Comparison of ENCODE assay signal across 9 mouse cellular contexts in genomic region chr19:10182142-10182541, GRCm38 (mm10). TPM values are rescaled to one million over a fixed set of nuclear protein-coding genes. Genes with fewer than 3 reads are reported as not detected.
A peak's percentile ranks its signal among the peaks of the same experiment; 100 is the strongest.
DNase-seq lines count a peak whose midpoint lies in the region; ATAC-seq and TF ChIP-seq lines count a peak whose summit lies in the region.
"Had no signal": no experiment of that assay in that cellular context is flagged by ENCODE, and none has a peak within 500 bp of the region (broad histone marks: within the 10 kb centered on the region; RNA-seq: fewer than 3 reads in every experiment).

No protein-coding gene starts in this region.

- no peak for TF ChIP-seq POLR2A in kidney, adult 2 months (IDR thresholded peaks at IDR 0.05; ENCODE audit: low read depth, low read length)

- no peaks in the 10 kb centered on the region for H3K27me3 ChIP-seq in kidney, adult 2 months (replicated peaks; ENCODE audit: control insufficient read depth, insufficient read depth, low read length)
- H3K27me3 ChIP-seq in hindbrain, embryonic 11.5 days (ENCODE audit: control insufficient read depth, insufficient read depth, low read length): no peaks in the 10 kb centered on the region
- H3K27me3 ChIP-seq in midbrain, embryonic 11.5 days (ENCODE audit: control insufficient read depth, insufficient read depth, low read length): no peaks in the 10 kb centered on the region

- no peak for TF ChIP-seq CTCF in kidney, adult 2 months (conservative IDR thresholded peaks at IDR 0.05; ENCODE audit: insufficient read depth, insufficient read length, low read depth, low read length)

- whole genome bisulfite sequencing in kidney, adult 2 months: 30% methylated on average over 7 of the region's 7 CpGs
- 38% methylated on average over 7 of the region's 7 CpGs for WGBS in hindbrain, embryonic 11.5 days
- 38% methylated on average over 7 of the region's 7 CpGs for WGBS in midbrain, embryonic 11.5 days

- ATAC-seq in hindbrain, embryonic 11.5 days (ENCODE audit: low FRiP score): 0 out of 2 replicates have a peak, but pooled peaks have one; percentile 0
- no peak; the same call in 1 of the 2 replicates for ATAC-seq in midbrain, embryonic 11.5 days (ENCODE audit: low FRiP score)

- H3K4me3 ChIP-seq in kidney, adult 2 months (ENCODE audit: insufficient read depth, low read depth, low read length): peak overlapping the region; percentile 72
- peak overlapping the region; percentile 94 for H3K4me3 ChIP-seq in hindbrain, embryonic 11.5 days (ENCODE audit: low read depth, low read length)
- H3K4me3 ChIP-seq in midbrain, embryonic 11.5 days (ENCODE audit: low read depth, low read length): peak overlapping the region; percentile 55

- peak overlapping the region; percentile 21; the same call in 1 of the 2 replicates for H3K27ac ChIP-seq in kidney, adult 2 months (ENCODE audit: insufficient read depth, low read depth, low read length)
- 0 out of 2 replicates have a peak overlapping the region, but pooled peaks have one; percentile 27 for H3K27ac ChIP-seq in hindbrain, embryonic 11.5 days (ENCODE audit: low read depth, low read length)
- peak overlapping the region; percentile 49; the same call in 1 of the 2 replicates for H3K27ac ChIP-seq in midbrain, embryonic 11.5 days (ENCODE audit: low read depth, low read length)

- H3K36me3 ChIP-seq in kidney, adult 2 months (ENCODE audit: control insufficient read depth, insufficient read depth, low read length): no peaks in the 10 kb centered on the region
- peaks cover 11% of the 10 kb centered on the region; the same call in 1 of the 2 replicates for H3K36me3 ChIP-seq in hindbrain, embryonic 11.5 days (ENCODE audit: control insufficient read depth, insufficient read depth, low read length)
- peaks cover 10% of the 10 kb centered on the region; the same call in 1 of the 2 replicates for H3K36me3 ChIP-seq in midbrain, embryonic 11.5 days (ENCODE audit: control insufficient read depth, insufficient read depth, low read length)

- peaks cover 3% of the 10 kb centered on the region; the same call in 1 of the 2 replicates for H3K4me1 ChIP-seq in kidney, adult 2 months (ENCODE audit: control insufficient read depth, insufficient read depth, low read length)
- H3K4me1 ChIP-seq in hindbrain, embryonic 11.5 days (replicated peaks; ENCODE audit: control insufficient read depth, insufficient read depth, low read length): 0 out of 2 replicates have a peak, but pooled peaks cover 7% of the 10 kb centered on the region
- H3K4me1 ChIP-seq in midbrain, embryonic 11.5 days (ENCODE audit: control insufficient read depth, insufficient read depth, low read length): peaks cover 12% of the 10 kb centered on the region

- H3K9ac ChIP-seq in hindbrain, embryonic 11.5 days (ENCODE audit: low read depth, low read length): peak overlapping the region; percentile 50
- no peak overlapping the region; the same call in 1 of the 2 replicates for H3K9ac ChIP-seq in midbrain, embryonic 11.5 days (ENCODE audit: low read length)

- DNase-seq in kidney, adult 2 months: no peak
- DNase-seq in kidney, postnatal 25 days: no peak
- peak; percentile 69 for DNase-seq in MEL-GATA-1-ER (ENCODE audit: extremely low read depth, low read depth)
- no peak for DNase-seq in hindbrain, embryonic 11.5 days (ENCODE audit: low spot score)
- DNase-seq in midbrain, embryonic 11.5 days (ENCODE audit: low spot score, missing footprints): no peak
- DNase-seq in layer of hippocampus, adult 11-12 months (ENCODE audit: low spot score): no peak
- DNase-seq in right cerebral cortex, postnatal 4 days: no peak
- DNase-seq in adrenal gland, adult 8-10 months: no peak

- peak overlapping the region; percentile 86 for H3K4me2 ChIP-seq in hindbrain, embryonic 11.5 days (replicated peaks; ENCODE audit: low read depth, low read length)
- H3K4me2 ChIP-seq in midbrain, embryonic 11.5 days: peak overlapping the region; percentile 66

- H3K9me3 ChIP-seq in hindbrain, embryonic 11.5 days (ENCODE audit: control insufficient read depth, low read length): no peaks in the 10 kb centered on the region
- H3K9me3 ChIP-seq in midbrain, embryonic 11.5 days (ENCODE audit: control insufficient read depth, low read length): no peaks in the 10 kb centered on the region

RNA-seq across cellular contexts. Expression of gene Fads1, which starts 0.5 kb away (rescaled TPM):
- polyA plus RNA-seq in kidney, adult 2 months (2012; rRNA removed): 87.4 and 88.4 TPM in 2 replicates
- polyA plus RNA-seq in hindbrain, embryonic 11.5 days (2014; fragmentation: Nextera tagmentation; extraction: Ambion mirVana): 139 and 153 TPM in 2 replicates
- polyA plus RNA-seq in midbrain, embryonic 11.5 days (2014; fragmentation: Nextera tagmentation; extraction: Ambion mirVana): 152 and 155 TPM in 2 replicates
- 1,000 to 10,000 TPM in 2 of 4 experiments, 100 to 1,000 TPM in 2; 923 to 1,535 (median 1,260) TPM for total RNA-seq in adrenal gland, adult 8-10 months (2022)

RNA-seq across cellular contexts. Expression of gene Tmem258, which starts 21.7 kb away (rescaled TPM):
- 123 and 135 TPM in 2 replicates for polyA plus RNA-seq in kidney, adult 2 months (2012; rRNA removed)
- polyA plus RNA-seq in hindbrain, embryonic 11.5 days (2014; fragmentation: Nextera tagmentation; extraction: Ambion mirVana): 349 and 363 TPM in 2 replicates
- 334 and 352 TPM in 2 replicates for polyA plus RNA-seq in midbrain, embryonic 11.5 days (2014; fragmentation: Nextera tagmentation; extraction: Ambion mirVana)
- 100 to 1,000 TPM; 131 to 198 (median 144) TPM for total RNA-seq in adrenal gland, adult 8-10 months (2022)

RNA-seq across cellular contexts. Expression of gene Fen1, which starts 21.8 kb away (rescaled TPM):
- polyA plus RNA-seq in kidney, adult 2 months (2012; rRNA removed): 4.8 and 4.9 TPM in 2 replicates
- polyA plus RNA-seq in hindbrain, embryonic 11.5 days (2014; fragmentation: Nextera tagmentation; extraction: Ambion mirVana): 80.1 and 96.5 TPM in 2 replicates
- polyA plus RNA-seq in midbrain, embryonic 11.5 days (2014; fragmentation: Nextera tagmentation; extraction: Ambion mirVana): 121 and 128 TPM in 2 replicates
- total RNA-seq in adrenal gland, adult 8-10 months (2022): 10 to 100 TPM; 10.8 to 19.1 (median 14.1) TPM

RNA-seq across cellular contexts. Expression of gene Myrf, which starts 58.4 kb away (rescaled TPM):
- polyA plus RNA-seq in kidney, adult 2 months (2012; rRNA removed): 18.8 and 24.5 TPM in 2 replicates
- polyA plus RNA-seq in hindbrain, embryonic 11.5 days (2014; fragmentation: Nextera tagmentation; extraction: Ambion mirVana): 1.3 and 1.6 TPM in 2 replicates
- polyA plus RNA-seq in midbrain, embryonic 11.5 days (2014; fragmentation: Nextera tagmentation; extraction: Ambion mirVana): 1.4 and 1.7 TPM in 2 replicates
- total RNA-seq in adrenal gland, adult 8-10 months (2022): 1 to 10 TPM in 3 of 4 experiments, under 1 TPM in 1; 0.94 to 2.0 (median 1.4) TPM
- total RNA-seq: neutrophil, adult 5-6 weeks had no signal

Comparison
In these comparisons a context has a peak if more than half of its experiments do, and no peak if none do; other contexts are left out.
1. RNA of gene Fen1, which starts 21.8 kb away (polyA plus RNA-seq): 121 to 128 TPM in midbrain, embryonic 11.5 days and 80.1 to 96.5 TPM in hindbrain, embryonic 11.5 days; 4.8 to 4.9 TPM in kidney, adult 2 months; every median in the first group is over 10 times any median in the second.
2. Peak in every context shown above with its lines, with median percentiles within 50 percentile points of each other: H3K27ac ChIP-seq and H3K4me3 ChIP-seq.